Mouse (Mus musculus): ENCODE measurements around the gene Prcd.
"Not testable (repeated sequence)": the region's sequence is repeated elsewhere in the genome, so short reads cannot be mapped to it uniquely, and the experiment has no call there.

Prcd gene

GRCm38 (mm10) chr11:116649711-116650337 is 3.5 kb upstream of the Prcd start:
- DNase-seq: no peak

GRCm38 (mm10) chr11:116650811-116651210 is 2.5 kb upstream of the Prcd start:
- no peak for DNase-seq

GRCm38 (mm10) chr11:116651339-116651738 is 2.0 kb upstream of the Prcd start:
- DNase-seq: peak; percentile 81

GRCm38 (mm10) chr11:116652330-116653098 is 820 bp upstream of the Prcd start:
- no peak for DNase-seq

GRCm38 (mm10) chr11:116653709-116654221 is 431 bp downstream of the Prcd start:
- peak; percentile 62 for DNase-seq

GRCm38 (mm10) chr11:116654255-116654821 is 1.0 kb downstream of the Prcd start, which contains the start of gene Cygb:
Gene Cygb, minus strand, starts transcription at chr11:116654313.
- DNase-seq: no peak

GRCm38 (mm10) chr11:116656348-116657191 is 3.2 kb downstream of the Prcd start:
- no peak for DNase-seq

GRCm38 (mm10) chr11:116657311-116658223 is 4.2 kb downstream of the Prcd start:
- DNase-seq: peak; percentile 94

GRCm38 (mm10) chr11:116658238-116658637 is 4.9 kb downstream of the Prcd start:
- DNase-seq: no peak

- DNase-seq: no peak
These were observed 5.8 kb downstream of the Prcd start for GRCm38 (mm10) chr11:116659027-116659621.

- no peak for DNase-seq
These were observed 6.8 kb downstream of the Prcd start for GRCm38 (mm10) chr11:116660181-116660580.

- DNase-seq: no peak
These were observed 8.1 kb downstream of the Prcd start for GRCm38 (mm10) chr11:116661291-116661947.

GRCm38 (mm10) chr11:116661948-116662377 is 8.6 kb downstream of the Prcd start:
- peak; percentile 67 for DNase-seq

GRCm38 (mm10) chr11:116665289-116665688 is 12.0 kb downstream of the Prcd start:
- DNase-seq: no peak

GRCm38 (mm10) chr11:116666566-116666965 is 13.2 kb downstream of the Prcd start:
- no peak for DNase-seq

GRCm38 (mm10) chr11:116667012-116667411 is 13.7 kb downstream of the Prcd start:
- DNase-seq: not testable (repeated sequence)

GRCm38 (mm10) chr11:116667930-116668329 is 14.6 kb downstream of the Prcd start:
- DNase-seq: no peak

GRCm38 (mm10) chr11:116668381-116668825 is 15.1 kb downstream of the Prcd start:
- no peak for DNase-seq

- no peak for DNase-seq
These were observed 15.5 kb downstream of the Prcd start for GRCm38 (mm10) chr11:116668839-116669238.

- DNase-seq: no peak
These were observed 16.0 kb downstream of the Prcd start for GRCm38 (mm10) chr11:116669316-116669715.

Measured in right cerebral cortex, adult 18-20 months (tissue).